Mouse (Mus musculus): ENCODE results near the gene Rab3gap1. TPM values are rescaled to one million over a fixed set of nuclear protein-coding genes. Genes with fewer than 3 reads are reported as not detected.

Rab3gap1 gene
- total and polyA plus RNA-seq, 2 experiments from 2014 or later = 22.7 to 43.9 TPM

DNA sequence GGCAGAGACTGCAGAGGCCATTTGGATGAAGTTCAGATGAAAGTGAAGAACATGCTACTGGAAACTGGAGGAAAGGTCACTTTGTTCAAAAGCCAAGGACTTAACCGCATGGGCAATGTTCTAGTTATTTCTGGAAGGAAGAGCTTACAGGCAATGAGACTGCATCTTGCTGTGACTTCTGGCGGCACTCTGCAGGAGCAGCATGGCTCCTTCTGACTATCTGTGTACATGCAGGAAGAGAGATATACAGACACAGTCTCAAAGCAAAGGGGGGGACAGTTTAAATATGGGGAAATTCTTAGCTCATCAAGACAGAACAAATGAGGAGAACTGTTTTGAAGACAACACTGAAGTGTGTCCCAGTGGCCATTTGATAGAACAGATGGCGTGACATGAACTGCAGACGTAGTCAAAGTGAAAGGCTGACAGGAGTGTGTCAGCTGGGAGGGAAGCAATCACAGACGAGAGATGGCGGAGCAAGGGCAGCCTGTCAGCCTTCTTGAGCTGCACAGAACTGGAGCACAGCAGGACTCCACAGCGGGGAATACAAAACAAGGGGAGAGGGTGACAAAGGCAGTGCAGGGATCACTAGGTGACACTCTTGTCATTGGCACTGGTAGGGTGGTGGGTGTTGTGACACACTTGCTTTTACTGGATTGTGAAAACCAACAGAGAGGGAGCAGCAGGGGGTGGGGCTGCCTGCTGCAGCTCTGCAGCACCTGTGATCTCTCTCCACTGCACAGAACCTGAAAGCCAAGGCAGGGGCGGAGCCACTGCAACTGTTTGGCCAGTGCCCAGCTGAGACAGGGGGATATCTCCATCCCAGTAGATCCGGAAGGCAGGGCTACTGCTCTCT, 121.5 kb downstream of the Rab3gap1 start:
- Histone ChIP-seq H3K9ac (replicated peaks; ENCODE audit: low read depth, low read length) (no peak overlapping the region), H3K27ac (ENCODE audit: low read depth) (peak overlapping the region; percentile 75), H3K27me3 (ENCODE audit: control insufficient read depth, insufficient read depth, low read length) (no peaks in the 10 kb centered on the region), H3K9me3 (replicated peaks; ENCODE audit: control insufficient read depth, low read length) (no peaks in the 10 kb centered on the region), H3K4me2 (ENCODE audit: low read depth, low read length) (peak overlapping the region; percentile 39; the same call in 1 of the 2 replicates), H3K36me3 (replicated peaks; ENCODE audit: control insufficient read depth, insufficient read depth, low read length) (no peaks in the 10 kb centered on the region), H3K4me3 (ENCODE audit: low read depth, low read length) (no peak overlapping the region), H3K4me1 (ENCODE audit: control insufficient read depth, insufficient read depth) (peaks cover 13% of the 10 kb centered on the region)
- ATAC-seq (ENCODE audit: insufficient read depth, low read depth) (peak; percentile 78), DNase-seq (ENCODE audit: low spot score) (peak; percentile 78)
- peak; percentile 25; the same call in 1 of the 2 replicates for TF ChIP-seq CTCF (IDR thresholded peaks at IDR 0.05; ENCODE audit: low read depth)
- TF ChIP-seq EP300 (IDR thresholded peaks at IDR 0.05; ENCODE audit: low read depth) = no peak
- 31% methylated on average over 9 of the region's 9 CpGs for WGBS

Other genes starting within 250 kb of the Rab3gap1 start
- gene Tmem163, start 189.2 kb upstream of the Rab3gap1 start, total RNA-seq (2014; rRNA removed; ENCODE audit: low replicate concordance) = 6.2 and 16.6 TPM in 2 replicates
- 17.3 and 21.1 TPM in 2 replicates for gene Tmem163, start 189.2 kb upstream of the Rab3gap1 start, polyA plus RNA-seq (2015; fragmentation: Nextera tagmentation; extraction: Ambion mirVana)
- 0.12 TPM in 1 of 2 replicates, not detected in the other for gene Acmsd, start 139.4 kb upstream of the Rab3gap1 start, total RNA-seq (2014; rRNA removed; ENCODE audit: low replicate concordance)
- 0.05 and 0.18 TPM in 2 replicates for gene Acmsd, start 139.4 kb upstream of the Rab3gap1 start, polyA plus RNA-seq (2015; fragmentation: Nextera tagmentation; extraction: Ambion mirVana)
- 26.6 and 30.6 TPM in 2 replicates for gene Ccnt2, start 94.6 kb upstream of the Rab3gap1 start, total RNA-seq (2014; rRNA removed; ENCODE audit: low replicate concordance)
- 37.4 and 42.4 TPM in 2 replicates for gene Ccnt2, start 94.6 kb upstream of the Rab3gap1 start, polyA plus RNA-seq (2015; fragmentation: Nextera tagmentation; extraction: Ambion mirVana)
- 0.04 TPM in 1 of 2 replicates, not detected in the other for gene Map3k19, start 13.7 kb upstream of the Rab3gap1 start, total RNA-seq (2014; rRNA removed; ENCODE audit: low replicate concordance)
- gene Map3k19, start 13.7 kb upstream of the Rab3gap1 start, polyA plus RNA-seq (2015; fragmentation: Nextera tagmentation; extraction: Ambion mirVana) = 0.04 TPM in 1 of 2 replicates, not detected in the other
- 2.1 and 28.1 TPM in 2 replicates for gene Zranb3, start 234.3 kb downstream of the Rab3gap1 start, total RNA-seq (2014; rRNA removed; ENCODE audit: low replicate concordance)
- gene Zranb3, start 234.3 kb downstream of the Rab3gap1 start, polyA plus RNA-seq (2015; fragmentation: Nextera tagmentation; extraction: Ambion mirVana) = 1.9 and 2.4 TPM in 2 replicates
- 23.9 and 34.9 TPM in 2 replicates for gene R3hdm1, start 234.5 kb downstream of the Rab3gap1 start, total RNA-seq (2014; rRNA removed; ENCODE audit: low replicate concordance)
- gene R3hdm1, start 234.5 kb downstream of the Rab3gap1 start, polyA plus RNA-seq (2015; fragmentation: Nextera tagmentation; extraction: Ambion mirVana) = 35.9 and 44.4 TPM in 2 replicates